Mouse (Mus musculus) kidney, postnatal 14 days (tissue): ENCODE measurements around the gene D430042O09Rik.
A peak's percentile ranks its signal among the peaks of the same experiment; 100 is the strongest.
"Not testable (repeated sequence)": the region's sequence is repeated elsewhere in the genome, so short reads cannot be mapped to it uniquely, and the experiment has no call there.

ENCODE experiments used
- DNase-seq: peaks from one replicate; pipeline ENCODE4 v3.0.0; 2022; ENCODE audit warnings: mixed read lengths

D430042O09Rik gene

DNA sequence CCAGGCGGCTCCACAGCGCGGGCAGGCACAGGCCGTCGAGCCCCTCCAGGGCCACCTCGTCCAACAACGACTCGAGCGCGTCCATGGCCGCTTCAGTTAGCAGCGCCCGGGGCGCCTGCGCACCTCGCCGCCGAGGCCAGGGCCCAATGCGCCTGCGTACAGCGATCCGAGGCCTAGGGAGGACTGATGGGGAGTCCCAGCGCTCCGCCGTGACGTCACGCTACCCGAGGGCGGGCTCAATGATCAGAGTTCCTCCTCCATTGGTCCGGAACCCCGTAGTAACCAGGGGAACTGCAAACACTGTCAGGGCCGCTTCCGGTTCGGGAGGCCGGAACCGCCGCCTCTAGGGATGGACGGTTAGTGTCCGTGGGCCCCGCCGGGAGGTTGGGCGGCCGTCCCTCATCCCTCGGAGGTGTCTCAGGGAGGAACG lies at the start of gene D430042O09Rik, which contains the start of gene Gtf3c1:
Gene D430042O09Rik, plus strand, starts transcription at position 296 of the 430 bp plus-strand sequence.
Gene Gtf3c1, minus strand, starts transcription at position 188 of the 430 bp plus-strand sequence.
- DNase-seq = peak; percentile 100

DNA sequence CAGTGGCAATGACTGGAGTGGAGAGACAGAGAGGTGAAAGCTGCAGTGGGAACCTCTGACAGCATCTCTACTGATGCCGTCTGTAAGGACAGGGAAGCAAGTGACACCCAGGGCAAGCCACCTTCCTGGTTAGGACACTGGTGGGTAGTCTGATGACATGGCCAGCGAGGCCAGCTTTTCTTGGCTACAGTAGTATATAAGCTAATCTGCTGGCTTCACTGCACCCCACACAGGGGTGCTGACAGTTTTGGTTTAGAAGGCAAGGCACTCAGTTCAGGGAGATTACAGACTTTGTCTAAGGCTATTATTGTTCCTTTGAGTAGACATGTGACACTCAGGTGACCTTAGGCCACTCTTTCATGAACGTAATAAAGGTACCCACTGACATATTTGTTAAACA lies 44.0 kb upstream of the D430042O09Rik start:
- DNase-seq = no peak

DNA sequence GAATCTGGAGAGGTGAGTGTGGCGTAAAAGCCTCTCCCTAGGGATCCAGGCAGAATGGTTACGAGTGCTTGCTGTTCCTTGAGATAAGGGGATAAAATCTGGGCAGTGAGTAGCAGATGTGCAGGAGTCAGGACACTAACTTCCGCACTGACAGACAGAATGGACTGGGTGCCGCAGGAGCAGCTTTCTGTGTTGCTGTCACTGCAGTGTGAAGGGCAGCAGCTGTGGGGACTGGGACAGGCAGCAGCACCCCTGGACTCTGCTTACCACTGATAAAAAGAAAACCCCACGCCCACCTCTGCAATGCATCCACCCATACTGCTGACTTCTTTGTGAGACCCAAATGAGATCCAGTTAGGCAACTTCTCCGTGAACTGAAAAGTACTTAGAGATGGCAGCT lies 36.8 kb upstream of the D430042O09Rik start:
- no peak for DNase-seq

DNA sequence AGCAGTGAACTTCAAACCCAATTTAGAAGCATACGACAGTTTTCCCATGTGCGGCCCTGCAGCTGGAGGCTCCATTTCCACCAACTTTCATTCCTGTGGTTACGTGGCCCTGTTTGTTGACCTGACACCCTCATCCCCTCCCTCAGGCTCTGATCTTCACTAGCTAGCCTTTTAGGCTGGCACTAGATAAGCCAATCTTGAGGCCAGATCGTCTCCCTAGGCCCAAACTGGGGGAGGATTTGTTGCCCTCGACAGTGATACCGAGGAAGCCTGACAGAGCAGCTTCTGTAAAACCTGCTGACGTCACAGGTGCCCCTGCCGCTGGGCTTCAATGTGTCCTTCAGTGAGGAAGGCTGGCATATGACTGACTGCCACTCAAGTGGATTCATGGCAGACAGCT lies 36.3 kb upstream of the D430042O09Rik start:
- DNase-seq = no peak

DNA sequence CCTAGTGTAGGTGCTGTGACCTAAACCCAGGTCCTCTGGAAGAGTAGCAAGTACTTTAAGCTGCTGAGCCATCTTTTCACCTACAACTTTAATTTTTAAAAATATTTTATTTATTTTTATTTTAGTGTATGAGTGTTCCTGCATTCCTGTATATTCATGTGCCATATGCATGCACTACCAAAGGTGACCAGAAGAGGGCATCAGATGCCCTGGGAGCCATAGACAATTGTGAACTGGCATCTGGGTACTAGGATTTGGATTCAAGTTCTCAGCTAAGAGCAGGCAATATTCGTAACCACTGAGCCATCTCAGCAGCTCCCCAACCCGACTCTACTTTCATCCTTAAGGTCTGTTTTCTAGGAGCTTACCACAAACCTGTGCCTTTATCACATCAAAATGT lies 32.8 kb upstream of the D430042O09Rik start:
- DNase-seq = peak; percentile 51

DNA sequence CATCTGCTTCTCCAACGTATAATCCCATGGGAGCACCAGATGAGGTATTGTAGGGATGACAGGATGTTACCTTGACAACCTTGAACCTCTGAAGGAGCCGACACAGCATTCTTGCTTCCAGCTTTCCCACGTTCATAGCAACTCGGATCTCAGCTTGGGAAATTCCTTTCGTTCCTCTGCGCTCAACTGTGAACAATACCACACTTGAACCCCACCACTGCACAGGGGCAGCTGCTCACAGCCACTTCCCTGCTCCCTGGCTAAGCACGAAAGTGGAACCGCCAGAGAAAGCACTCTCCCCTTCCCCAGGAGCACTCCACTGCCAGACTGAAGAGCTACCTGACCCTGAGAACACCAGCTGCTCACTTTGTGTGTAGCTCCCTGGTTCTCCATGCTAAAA lies 28.9 kb upstream of the D430042O09Rik start:
- DNase-seq = peak; percentile 49

DNA sequence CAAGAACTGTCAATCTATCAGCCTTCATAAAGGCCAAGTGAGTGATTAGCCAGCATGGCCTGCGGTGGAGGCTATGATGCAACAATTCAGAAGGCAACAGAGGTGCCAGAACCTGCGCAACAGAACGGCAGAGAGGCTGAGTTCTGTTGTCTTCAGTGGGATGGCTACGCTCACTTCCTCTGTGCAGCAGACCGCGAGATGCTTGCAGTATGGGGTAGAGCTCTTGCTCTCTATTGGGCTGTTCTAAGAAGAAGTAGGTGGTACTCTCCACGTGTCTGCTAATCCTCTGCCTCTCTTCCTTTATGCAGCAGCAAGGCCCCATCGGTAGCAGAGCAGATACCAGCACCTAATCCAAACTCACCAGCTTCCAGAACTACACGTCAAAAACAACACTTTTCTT lies 27.8 kb upstream of the D430042O09Rik start:
- no peak for DNase-seq

DNA sequence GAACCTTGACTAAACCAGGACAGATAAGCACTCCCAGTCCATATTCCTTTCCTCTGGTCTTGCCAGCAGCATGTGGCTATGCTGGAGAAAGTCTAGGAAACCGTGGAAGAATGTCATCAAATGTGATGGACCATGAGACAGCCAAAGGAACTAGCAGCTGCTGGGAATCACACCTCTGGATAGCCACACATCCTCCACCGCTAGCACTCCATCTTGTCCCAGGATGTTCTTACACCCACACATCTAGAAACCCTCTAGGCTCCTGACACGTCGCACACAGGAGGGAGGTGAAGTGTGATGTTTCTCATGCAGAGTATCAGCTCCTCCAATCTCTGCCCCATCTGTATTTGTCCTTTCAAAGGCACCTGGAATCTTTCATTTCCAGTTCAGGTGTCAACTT lies 17.2 kb upstream of the D430042O09Rik start:
- DNase-seq = no peak

DNA sequence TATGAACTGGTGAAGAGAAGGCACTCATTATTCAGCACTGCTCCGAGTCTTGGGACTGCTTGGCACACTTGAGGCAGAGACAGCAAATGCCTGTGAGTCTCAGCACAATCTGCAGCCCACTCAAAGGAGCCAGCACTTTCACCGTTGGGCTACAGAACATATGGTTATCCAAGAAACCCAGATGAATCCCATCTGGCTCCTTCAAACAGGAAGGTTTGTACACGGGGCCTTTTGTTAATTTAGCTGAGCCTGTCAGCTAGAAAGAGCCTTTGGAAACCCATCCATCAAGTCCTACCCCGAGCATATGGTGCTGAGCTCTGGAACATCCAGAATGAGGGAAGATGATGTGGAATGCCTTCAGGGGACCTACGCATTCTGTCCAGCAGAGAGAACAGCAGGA lies 13.6 kb upstream of the D430042O09Rik start:
- no peak for DNase-seq

DNA sequence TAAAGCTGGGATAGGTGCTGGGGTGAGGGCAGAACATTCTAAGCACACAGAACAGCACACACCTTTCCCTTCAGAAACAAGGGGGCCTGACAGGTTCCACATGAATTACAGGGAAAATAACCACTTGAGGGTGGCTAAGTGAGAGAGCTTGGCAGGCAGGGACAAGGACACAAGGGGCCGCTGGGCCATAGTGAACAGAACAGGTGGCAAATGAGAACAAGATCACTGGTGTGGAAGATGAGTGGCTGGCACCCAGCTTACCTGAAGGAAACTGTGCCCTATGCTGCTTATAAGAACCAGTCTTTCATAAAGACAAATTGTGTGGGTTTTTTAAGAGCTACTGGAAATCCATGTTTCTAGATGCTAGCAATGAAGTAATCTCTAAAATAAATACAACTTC lies 4.9 kb upstream of the D430042O09Rik start:
- DNase-seq = no peak

DNA sequence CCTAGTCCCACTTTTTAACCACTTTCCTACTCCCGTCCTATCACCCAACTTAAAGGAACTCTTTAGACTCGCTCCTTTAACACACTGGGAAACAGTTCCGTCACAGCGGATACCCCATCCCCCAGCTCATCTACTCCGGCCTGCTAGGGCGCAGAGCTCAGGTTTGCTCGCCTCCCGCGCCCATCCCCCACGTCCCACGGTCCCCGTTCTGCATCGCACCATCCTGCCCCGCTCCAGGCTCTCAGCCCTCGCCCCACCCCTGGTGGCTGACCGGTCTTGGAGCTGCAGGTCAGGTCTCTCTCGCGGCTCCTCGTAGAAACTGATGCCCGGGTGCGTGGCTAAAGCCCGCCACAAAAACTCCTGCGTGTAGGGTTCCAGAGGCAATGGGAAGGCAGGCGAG lies 502 bp upstream of the D430042O09Rik start:
- peak; percentile 81 for DNase-seq

DNA sequence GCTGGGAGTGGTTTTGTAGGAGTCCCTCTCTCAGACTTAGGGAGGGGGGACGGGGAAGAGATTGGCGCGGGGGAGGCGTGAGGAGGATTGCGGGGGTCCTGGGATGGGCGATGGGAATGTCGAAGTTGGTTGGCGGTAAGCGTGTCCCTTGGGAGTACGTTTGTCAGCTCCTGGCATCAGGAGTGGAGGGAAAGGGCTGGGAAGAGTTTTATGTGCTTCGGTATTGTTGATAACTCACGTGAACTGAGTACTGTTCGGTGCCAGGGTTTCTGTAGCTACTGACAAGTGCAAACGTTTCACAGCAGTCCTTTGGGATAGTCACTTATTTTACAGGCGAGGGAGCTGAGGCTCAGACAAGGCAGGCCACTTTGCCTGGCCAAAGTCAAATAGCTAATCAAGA lies 412 bp downstream of the D430042O09Rik start:
- no peak for DNase-seq

DNA sequence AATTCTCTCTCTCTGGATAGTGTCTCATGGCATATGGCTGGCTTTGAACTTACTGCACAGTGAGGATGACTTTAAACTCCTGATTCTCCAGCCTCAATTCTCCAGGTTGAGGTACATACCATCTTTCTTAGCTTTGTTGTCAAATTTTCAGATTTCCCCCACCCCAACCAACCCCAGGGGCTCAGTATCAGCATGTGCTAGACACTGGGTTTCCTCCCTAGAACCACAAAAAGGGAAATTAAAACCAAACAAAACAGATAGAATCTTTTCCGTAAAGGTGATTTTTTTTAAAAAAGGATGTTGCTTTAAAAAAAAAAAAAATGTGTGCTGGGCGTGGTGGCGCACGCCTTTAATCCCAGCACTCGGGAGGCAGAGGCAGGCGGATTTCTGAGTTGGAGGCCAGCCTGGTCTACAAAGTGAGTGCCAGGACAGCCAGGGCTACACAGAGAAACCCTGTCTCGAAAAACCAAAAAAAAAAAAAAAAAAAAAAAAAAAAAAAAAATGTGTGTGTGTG lies 5.9 kb downstream of the D430042O09Rik start:
- not testable (repeated sequence) for DNase-seq

DNA sequence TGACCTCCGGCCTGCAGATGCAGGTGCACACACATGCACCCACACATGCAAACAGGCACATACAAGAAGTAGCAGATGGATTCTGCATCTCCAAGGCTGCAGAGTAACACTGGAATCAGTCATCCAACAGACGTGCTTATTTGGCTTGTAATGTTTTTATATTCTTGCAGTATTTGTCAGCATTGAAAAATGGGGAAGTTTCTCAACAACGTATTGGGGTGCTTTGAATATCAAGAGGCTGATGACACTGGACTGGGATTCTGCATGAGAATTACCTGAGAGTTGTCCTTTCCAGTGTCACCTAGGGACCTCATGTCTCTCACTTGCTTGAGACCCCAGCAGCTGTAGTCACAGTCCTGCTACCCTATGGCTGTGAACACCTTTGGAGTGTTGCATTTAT lies 7.1 kb downstream of the D430042O09Rik start:
- no peak for DNase-seq

DNA sequence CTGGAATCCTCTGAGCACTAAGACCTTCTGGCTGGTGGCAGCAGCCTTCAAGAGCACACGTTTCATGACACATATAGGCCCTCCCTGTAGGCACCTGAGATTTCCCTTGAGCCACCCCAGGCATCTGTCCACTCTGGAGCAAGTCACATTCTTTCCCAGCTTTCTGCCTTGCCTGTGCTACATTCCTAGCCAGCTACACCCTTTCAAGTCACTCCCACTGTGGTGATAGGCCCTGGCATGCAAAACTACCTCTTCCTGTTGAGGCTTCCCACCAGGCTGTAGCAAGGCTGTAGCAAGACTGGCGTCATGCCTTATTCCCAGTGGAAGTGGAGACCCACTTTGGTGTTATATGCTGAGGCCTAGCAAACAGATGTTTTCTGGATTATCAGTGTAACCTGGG lies 9.0 kb downstream of the D430042O09Rik start:
- DNase-seq = peak; percentile 27

DNA sequence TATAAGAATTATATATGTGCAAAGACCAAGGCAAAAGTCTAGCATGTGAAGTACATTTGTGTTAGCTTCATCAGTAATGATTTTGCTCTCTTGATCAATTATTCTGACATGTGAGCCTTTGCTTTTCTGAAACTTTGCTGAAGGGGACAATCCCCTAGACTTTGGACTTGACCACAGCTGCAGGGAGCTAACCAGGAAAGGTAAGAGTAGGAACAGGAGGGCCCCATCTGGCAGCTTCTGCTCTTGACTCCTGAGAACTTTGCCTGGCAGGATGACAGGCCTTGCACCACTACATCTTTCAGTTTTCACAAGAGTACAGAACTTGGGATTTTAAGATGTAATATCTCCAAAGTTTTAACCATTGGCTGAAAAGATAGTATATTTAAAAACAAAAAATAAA lies 9.9 kb downstream of the D430042O09Rik start:
- DNase-seq = no peak

DNA sequence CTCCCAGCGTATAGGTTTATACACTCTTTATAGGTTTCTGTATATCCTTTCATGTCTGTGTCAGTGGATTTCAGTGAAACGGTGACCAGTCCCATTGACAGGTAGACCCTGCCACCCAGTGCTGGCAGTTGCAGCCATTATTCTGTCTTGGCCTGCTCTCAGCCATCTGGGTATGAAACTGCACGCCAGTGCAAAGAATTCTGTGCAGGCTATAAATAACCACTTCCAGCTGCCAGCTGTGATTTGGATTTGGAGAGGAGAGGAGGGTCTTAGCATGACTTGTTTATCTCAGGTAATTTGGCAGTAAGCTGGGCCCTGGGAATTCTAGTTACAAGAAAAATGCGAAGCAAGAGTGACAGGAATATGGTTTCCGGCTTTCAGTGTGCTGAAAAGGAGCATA lies 12.7 kb downstream of the D430042O09Rik start:
- DNase-seq = no peak

DNA sequence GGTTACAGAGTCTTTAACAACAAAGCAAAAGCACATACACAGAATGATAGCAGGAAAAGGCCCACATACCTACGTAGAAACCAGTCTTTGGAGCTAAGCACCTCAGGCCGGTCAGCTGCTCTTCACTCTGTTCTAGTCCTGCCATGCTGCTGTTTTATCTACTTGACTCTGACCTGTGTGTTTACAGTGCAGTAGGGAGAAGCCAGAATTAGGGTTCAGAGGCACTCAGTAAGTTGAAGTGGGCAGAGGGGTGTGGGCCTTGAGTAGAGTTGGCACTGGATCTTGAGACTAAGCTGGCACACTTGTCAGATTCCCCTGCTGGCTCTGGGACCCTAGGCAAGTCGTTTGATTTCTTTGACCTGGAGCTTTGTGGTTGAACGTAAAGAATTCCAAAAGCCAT lies 13.3 kb downstream of the D430042O09Rik start:
- DNase-seq = no peak

DNA sequence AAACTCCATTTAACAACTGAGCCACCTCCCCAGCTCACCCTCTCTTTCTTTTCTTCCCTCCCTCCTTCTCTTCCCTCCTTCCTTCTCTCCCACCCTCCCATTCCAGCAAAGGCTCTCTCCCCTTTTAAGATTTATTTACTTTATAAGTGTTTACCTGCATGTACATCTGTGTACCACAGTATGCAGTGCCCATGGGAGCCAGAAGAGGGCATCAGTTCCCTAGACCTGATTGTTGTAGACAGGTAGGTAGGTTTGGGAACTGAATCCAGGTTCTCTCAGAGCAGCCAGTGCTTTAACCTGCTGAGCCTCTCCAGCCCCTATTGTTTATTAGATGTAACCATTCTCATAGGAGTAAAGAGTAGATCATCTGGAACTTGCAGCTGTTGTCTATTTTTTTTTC lies 14.4 kb downstream of the D430042O09Rik start:
- DNase-seq = no peak

DNA sequence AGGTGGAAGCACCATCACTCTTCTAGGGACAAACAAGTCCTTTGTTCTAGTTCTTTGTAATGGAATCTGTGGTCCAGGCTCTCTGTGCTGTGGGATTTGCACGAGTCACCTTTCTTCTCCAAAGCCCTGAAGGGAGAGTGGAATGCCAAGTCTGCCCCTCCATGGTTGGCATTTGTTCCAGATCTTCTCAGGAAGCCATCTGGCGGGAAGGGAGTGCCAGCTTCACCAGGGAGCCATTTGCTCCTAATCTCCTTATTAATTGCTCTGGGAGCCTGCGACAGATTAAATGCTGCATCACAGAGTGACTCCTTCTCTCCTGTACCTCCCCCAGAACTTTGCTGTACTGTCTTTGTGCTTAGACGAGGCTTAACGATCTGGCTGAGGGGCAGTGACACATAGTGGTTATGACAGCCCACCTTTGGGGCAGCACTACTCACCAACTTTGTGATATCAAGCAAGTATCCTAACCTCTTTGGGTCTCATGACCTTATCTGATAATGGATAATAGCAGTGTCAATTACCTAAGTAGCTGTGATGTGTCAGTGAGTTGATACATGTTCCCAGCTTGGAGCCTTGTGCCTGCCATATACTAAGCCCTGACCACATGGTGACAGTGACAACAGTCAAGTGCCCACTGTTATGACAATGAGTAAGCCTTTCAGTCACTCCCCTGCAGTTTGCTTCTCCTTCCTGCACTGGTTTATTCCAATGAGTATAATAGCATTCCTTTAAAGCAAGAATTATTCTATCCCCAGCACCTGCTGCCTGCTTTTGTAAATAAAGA lies 15.7 kb downstream of the D430042O09Rik start:
- no peak for DNase-seq

DNA sequence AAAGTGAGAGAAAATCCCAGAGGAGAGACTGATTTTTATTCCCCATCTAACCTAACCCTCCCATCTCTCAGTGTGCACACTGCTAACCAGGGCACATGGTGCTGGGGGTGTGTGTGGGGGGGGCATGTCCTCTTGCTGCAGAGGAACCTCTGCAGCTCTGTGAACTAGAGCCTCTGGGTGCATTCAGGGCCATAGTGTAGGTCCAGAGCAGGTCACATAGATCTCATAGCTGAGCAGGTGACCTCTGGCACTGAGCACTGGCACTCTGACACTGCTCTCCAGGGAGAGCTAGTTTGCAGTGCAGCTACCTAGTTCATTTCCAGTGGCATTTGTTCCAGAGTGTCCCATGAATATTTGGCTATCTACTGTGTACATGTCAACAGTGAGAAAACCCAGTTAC lies 24.0 kb downstream of the D430042O09Rik start:
- peak; percentile 23 for DNase-seq

DNA sequence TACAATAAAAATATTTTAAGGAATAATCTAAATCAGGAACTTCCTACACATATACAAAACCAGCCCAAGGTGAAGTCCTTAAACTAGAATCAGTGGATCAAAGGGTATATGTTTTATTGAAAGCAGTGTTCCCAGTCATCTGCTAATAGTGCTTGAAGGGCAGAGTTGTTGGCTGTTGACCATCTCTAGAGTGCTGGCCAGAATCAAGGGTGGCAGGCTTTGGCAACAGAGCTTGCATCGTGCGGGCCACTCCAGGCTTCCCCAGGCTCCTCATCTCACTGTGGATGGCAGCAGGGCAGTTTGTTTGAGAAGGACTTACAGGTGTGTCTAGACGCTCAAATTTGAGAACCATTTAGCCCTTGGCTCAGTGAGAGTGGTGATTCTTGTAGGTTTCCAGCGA lies 26.1 kb downstream of the D430042O09Rik start:
- DNase-seq = no peak

DNA sequence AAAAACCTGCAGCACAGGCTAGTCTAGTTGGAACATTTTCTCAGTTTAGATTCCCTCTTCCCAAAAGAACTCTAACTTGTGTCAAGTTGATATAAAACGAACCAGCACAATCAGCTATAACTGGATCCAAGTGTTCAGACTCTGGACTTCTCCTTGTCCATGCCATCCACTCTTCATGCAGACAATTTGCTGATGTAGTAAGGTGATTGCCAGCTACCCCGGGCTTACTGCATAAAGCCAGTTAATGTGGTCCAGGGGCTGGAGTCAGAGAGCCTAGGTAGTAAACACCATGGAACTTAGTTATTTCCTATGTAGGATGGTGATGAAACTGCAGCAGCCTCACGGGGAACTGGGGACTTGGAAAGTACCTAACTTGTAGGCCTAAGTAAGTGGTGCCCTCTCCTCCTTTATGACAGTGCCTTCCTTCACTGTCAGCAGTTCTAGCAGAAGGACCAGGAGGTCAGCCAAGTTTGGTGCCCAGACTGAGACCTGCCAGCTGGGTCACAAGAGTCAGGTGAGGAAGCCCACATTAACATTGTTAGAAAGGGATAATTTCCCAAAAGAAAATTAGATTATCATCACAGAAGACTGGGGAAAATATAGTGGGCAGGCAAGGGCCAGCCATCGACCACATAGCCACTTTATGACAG lies 28.8 kb downstream of the D430042O09Rik start:
- peak; percentile 15 for DNase-seq

DNA sequence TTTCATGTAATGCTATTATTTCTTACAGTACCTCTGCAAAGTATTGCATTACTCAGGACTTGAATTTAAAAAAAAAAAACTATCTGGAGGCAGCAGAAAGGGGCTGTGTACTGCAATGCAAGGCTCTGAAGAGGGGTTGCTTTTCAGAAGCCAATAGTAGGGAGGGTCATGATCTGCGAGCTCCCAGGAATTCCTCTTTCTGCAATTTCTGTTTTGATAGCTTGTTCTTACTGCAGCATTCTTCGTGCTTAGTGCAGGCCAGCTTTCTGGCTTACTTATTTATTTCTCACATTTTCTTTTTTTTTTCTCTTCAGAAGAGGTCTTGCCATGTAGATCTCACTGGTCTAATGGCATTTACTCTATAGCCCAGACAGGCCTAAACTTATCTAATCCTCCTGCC lies 32.8 kb downstream of the D430042O09Rik start:
- peak; percentile 14 for DNase-seq
